Mouse (Mus musculus): Measurements from ENCODE around the gene Zfyve1.
"Not testable (repeated sequence)": the region's sequence is repeated elsewhere in the genome, so short reads cannot be mapped to it uniquely, and the experiment has no call there.

- not testable (repeated sequence) for TF ChIP-seq CTCF (IDR thresholded peaks at IDR 0.05; ENCODE audit: low read depth, low read length); POLR2A (IDR thresholded peaks at IDR 0.05; ENCODE audit: borderline replicate concordance, low read depth, low read length)
These were observed 23.7 kb upstream of the Zfyve1 start for GRCm38 (mm10) chr12:83620694-83621093.

Data from bone marrow macrophage, adult 2 months (primary cell).